Mouse (Mus musculus): ENCODE results near the gene 9630041A04Rik. TPM values are rescaled to one million over a fixed set of nuclear protein-coding genes. Genes with fewer than 3 reads are reported as not detected.

Gene 9630041A04Rik
- total and polyA plus RNA-seq, 2 experiments from 2014 or later: 0.63 TPM; not detected in 1

DNA sequence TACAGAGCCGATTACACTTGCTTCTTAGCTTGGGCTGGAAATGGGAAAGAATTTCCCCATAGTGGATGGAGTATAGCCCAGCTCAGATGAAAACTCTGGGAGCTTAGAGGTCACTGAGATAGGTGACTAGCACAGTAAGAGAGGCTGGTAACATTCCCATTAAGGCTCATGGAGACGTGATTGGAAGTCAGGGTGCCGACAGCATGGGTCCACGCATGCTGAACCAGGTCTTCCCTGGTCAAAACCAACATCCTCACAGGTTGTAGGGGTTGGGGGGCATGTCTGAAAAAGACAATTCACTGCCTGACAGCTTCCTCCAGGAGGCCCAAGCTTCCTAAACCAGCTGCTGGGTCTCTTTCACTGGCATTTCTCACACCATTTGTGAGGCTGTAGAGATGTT, 47.9 kb downstream of the 9630041A04Rik start:
- DNase-seq (ENCODE audit: low spot score) (no peak), ATAC-seq (ENCODE audit: low FRiP score) (no peak)
- 72% methylated on average over 4 of the region's 4 CpGs for WGBS
- Histone ChIP-seq H3K4me3 (ENCODE audit: low read depth, low read length) (no peak overlapping the region), H3K27me3 (ENCODE audit: insufficient read depth, low read length) (no peaks in the 10 kb centered on the region), H3K4me2 (ENCODE audit: low read depth, low read length, poor library complexity, severe bottlenecking) (no peak overlapping the region), H3K9ac (replicated peaks; ENCODE audit: low read length, poor library complexity, severe bottlenecking) (no peak overlapping the region), H3K9me3 (ENCODE audit: low read length) (no peaks in the 10 kb centered on the region), H3K36me3 (ENCODE audit: insufficient read depth, low read length) (no peaks in the 10 kb centered on the region), H3K27ac (ENCODE audit: low read depth, low read length) (peak overlapping the region; percentile 52; the same call in 1 of the 2 replicates), H3K4me1 (ENCODE audit: insufficient read depth, low read length) (peaks cover 16% of the 10 kb centered on the region)
- no peak for TF ChIP-seq CTCF (IDR thresholded peaks at IDR 0.05)

DNA sequence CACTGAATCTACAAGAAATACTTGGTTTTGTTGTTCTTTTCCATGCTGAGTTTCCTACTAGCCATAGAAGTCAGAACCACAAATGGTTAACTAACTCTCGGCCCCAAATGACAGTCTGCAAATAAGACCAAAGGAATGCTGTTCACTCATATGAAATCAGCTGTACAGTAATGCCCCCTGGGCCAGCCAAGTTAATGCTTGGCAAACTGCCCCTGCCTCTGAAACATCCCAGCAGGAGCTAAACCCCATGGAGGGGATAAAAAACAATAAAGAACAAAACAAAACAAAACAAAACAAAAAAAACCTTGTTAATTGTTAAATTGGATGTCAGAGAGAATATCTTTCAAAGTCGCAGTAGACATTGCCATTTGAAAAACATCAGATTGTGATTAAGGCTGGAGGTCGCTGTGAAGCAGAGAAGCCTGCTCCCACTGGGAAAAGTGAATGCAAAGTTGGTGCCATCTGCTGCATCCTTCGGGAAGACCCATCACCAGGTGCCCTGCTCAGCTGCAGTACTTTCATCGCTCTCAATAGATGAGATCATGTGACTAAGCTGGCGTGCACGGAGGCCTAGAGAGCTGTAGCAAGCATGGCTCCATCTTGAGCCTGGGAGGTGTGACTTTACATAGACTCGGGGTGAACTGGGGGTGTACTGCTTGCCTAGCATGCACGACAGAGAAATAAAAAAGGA, 49.7 kb downstream of the 9630041A04Rik start:
- ATAC-seq (ENCODE audit: low FRiP score): peak; percentile 63; the same call in 1 of the 2 replicates
- Histone ChIP-seq H3K9ac (replicated peaks; ENCODE audit: low read length, poor library complexity, severe bottlenecking) (no peak overlapping the region), H3K27ac (ENCODE audit: low read depth, low read length) (0 out of 2 replicates have a peak overlapping the region, but pooled peaks have one; percentile 12), H3K4me1 (ENCODE audit: insufficient read depth, low read length) (peaks cover 16% of the 10 kb centered on the region), H3K36me3 (ENCODE audit: insufficient read depth, low read length) (no peaks in the 10 kb centered on the region), H3K4me2 (ENCODE audit: low read depth, low read length, poor library complexity, severe bottlenecking) (no peak overlapping the region), H3K4me3 (ENCODE audit: low read depth, low read length) (no peak overlapping the region), H3K27me3 (ENCODE audit: insufficient read depth, low read length) (no peaks in the 10 kb centered on the region), H3K9me3 (ENCODE audit: low read length) (no peaks in the 10 kb centered on the region)
- TF ChIP-seq CTCF (IDR thresholded peaks at IDR 0.05): peak; percentile 56
- WGBS: 19% methylated on average over 9 of the region's 9 CpGs
- peak; percentile 77 for DNase-seq (ENCODE audit: low spot score)

DNA sequence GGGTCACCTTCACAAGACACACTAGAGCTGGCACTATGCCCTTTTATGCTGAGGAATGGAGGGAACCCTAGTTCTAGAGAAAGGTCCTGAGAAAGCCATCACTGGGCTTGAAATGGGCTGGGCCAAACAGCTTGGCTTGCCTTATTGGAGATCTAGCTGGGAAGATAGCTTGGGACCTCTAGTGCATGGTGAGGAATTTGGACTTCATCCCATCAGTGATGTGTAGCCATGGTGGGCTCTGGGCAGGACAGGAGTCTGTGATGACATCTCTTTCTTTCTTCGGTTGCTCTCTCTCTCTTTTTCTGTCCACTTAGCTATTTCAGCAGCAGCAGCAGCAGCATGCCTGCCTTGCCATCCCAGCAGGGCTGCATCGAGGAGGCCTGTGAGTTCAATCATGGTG, 53.4 kb downstream of the 9630041A04Rik start:
- no peak for ATAC-seq (ENCODE audit: low FRiP score)
- Histone ChIP-seq H3K36me3 (ENCODE audit: insufficient read depth, low read length) (no peaks in the 10 kb centered on the region), H3K4me2 (ENCODE audit: low read depth, low read length, poor library complexity, severe bottlenecking) (no peak overlapping the region), H3K27ac (ENCODE audit: low read depth, low read length) (no peak overlapping the region), H3K9ac (replicated peaks; ENCODE audit: low read length, poor library complexity, severe bottlenecking) (no peak overlapping the region), H3K27me3 (ENCODE audit: insufficient read depth, low read length) (no peaks in the 10 kb centered on the region), H3K4me1 (ENCODE audit: insufficient read depth, low read length) (0 out of 2 replicates have a peak, but pooled peaks cover 2% of the 10 kb centered on the region), H3K9me3 (ENCODE audit: low read length) (no peaks in the 10 kb centered on the region), H3K4me3 (ENCODE audit: low read depth, low read length) (no peak overlapping the region)
- DNase-seq (ENCODE audit: low spot score): no peak
- WGBS: 87% methylated on average over 2 of the region's 2 CpGs
- TF ChIP-seq CTCF (IDR thresholded peaks at IDR 0.05): no peak

DNA sequence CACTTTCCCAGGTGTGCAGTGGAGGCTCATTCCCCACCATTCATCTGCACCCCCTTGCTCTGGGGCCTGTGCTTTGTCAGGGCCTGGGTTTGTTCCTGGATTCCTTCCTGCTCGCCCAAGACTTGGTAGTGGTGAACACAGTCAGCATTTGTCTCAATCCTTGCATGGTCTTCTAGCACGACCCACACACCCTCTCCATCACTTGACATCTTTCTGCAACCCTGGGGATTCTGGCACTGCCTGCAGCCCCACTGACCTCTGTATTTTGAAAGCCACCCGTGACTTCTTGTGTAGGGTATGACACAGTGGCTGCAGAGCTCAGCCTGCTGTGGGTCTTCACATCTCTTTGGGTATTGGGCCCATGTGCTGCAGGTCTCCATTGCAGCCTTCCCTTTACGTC, 57.1 kb downstream of the 9630041A04Rik start:
- Histone ChIP-seq H3K9me3 (ENCODE audit: low read length) (no peaks in the 10 kb centered on the region), H3K27ac (ENCODE audit: low read depth, low read length) (no peak overlapping the region), H3K36me3 (ENCODE audit: insufficient read depth, low read length) (peaks cover 5% of the 10 kb centered on the region; the same call in 1 of the 2 replicates), H3K4me3 (ENCODE audit: low read depth, low read length) (no peak overlapping the region), H3K4me1 (ENCODE audit: insufficient read depth, low read length) (no peaks in the 10 kb centered on the region), H3K27me3 (ENCODE audit: insufficient read depth, low read length) (no peaks in the 10 kb centered on the region), H3K9ac (replicated peaks; ENCODE audit: low read length, poor library complexity, severe bottlenecking) (no peak overlapping the region), H3K4me2 (ENCODE audit: low read depth, low read length, poor library complexity, severe bottlenecking) (no peak overlapping the region)
- ATAC-seq (ENCODE audit: low FRiP score) (no peak), DNase-seq (ENCODE audit: low spot score) (no peak)
- WGBS: 85% methylated on average over 4 of the region's 4 CpGs
- TF ChIP-seq CTCF (IDR thresholded peaks at IDR 0.05): no peak

DNA sequence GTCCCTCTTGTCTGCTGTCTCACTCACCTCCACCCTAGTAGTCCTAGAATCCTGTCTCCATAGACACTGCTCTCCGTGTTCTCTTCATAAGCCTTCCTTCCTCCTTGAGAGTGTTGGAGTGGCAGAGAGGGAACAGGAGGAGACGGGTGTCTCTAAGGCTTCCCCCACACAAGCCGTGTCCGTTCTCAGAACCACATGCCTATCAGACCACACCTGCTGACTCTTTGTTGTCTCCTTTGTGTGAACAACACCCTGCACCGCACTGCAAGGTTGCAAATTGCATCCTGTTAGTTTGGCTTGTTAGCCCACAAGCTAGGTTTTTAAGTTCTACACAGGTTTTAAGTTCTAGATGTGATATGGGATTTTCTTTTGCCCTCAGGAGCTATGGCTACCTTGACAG, 57.7 kb downstream of the 9630041A04Rik start:
- no peak for TF ChIP-seq CTCF (IDR thresholded peaks at IDR 0.05)
- DNase-seq (ENCODE audit: low spot score) (no peak), ATAC-seq (ENCODE audit: low FRiP score) (no peak)
- no peak overlapping the region for H3K4me2 ChIP-seq (ENCODE audit: low read depth, low read length, poor library complexity, severe bottlenecking)
- H3K36me3 ChIP-seq (ENCODE audit: insufficient read depth, low read length): peaks cover 5% of the 10 kb centered on the region; the same call in 1 of the 2 replicates
- H3K9ac ChIP-seq (replicated peaks; ENCODE audit: low read length, poor library complexity, severe bottlenecking): no peak overlapping the region
- 85% methylated on average over 5 of the region's 5 CpGs for whole genome bisulfite sequencing
- H3K4me3 ChIP-seq (ENCODE audit: low read depth, low read length): no peak overlapping the region
- H3K27ac ChIP-seq (ENCODE audit: low read depth, low read length): no peak overlapping the region
- H3K4me1 ChIP-seq (ENCODE audit: insufficient read depth, low read length): no peaks in the 10 kb centered on the region
- H3K27me3 ChIP-seq (ENCODE audit: insufficient read depth, low read length): no peaks in the 10 kb centered on the region
- no peaks in the 10 kb centered on the region for H3K9me3 ChIP-seq (ENCODE audit: low read length)

DNA sequence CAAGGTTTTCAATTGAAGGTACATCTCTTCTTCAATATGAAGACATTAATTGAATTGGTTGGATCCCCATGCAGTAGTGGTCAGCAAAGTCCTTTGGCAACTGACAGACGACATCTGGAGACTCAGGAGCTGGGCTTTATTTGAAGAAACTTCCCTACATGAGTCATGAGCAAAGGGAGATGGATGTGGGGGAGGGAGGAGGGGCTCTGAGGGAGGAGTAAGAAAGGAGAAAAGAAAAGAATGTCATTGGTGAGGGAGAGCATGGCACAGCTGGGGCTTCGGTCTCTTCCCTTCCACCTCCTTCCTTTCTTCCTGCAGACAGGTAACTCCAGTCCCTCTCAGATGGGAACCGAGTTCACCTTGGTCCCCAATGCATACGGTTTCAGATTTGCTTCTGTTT, 61.2 kb downstream of the 9630041A04Rik start:
- Histone ChIP-seq H3K9me3 (ENCODE audit: low read length) (no peaks in the 10 kb centered on the region), H3K9ac (replicated peaks; ENCODE audit: low read length, poor library complexity, severe bottlenecking) (no peak overlapping the region), H3K27me3 (ENCODE audit: insufficient read depth, low read length) (no peaks in the 10 kb centered on the region), H3K36me3 (ENCODE audit: insufficient read depth, low read length) (peaks cover 5% of the 10 kb centered on the region; the same call in 1 of the 2 replicates), H3K4me1 (ENCODE audit: insufficient read depth, low read length) (no peaks in the 10 kb centered on the region), H3K4me2 (ENCODE audit: low read depth, low read length, poor library complexity, severe bottlenecking) (no peak overlapping the region), H3K27ac (ENCODE audit: low read depth, low read length) (no peak overlapping the region), H3K4me3 (ENCODE audit: low read depth, low read length) (no peak overlapping the region)
- no peak for DNase-seq (ENCODE audit: low spot score)
- no peak for TF ChIP-seq CTCF (IDR thresholded peaks at IDR 0.05)
- 84% methylated on average over 4 of the region's 4 CpGs for WGBS
- no peak for ATAC-seq (ENCODE audit: low FRiP score)
